Comparison of ENCODE assay signal across 9 mouse cellular contexts in genomic region chr4:95277989-95278713, GRCm38 (mm10).
DNase-seq lines count a peak whose midpoint lies in the region; ATAC-seq lines count a peak whose summit lies in the region.
"Had no signal": no experiment of that assay in that cellular context is flagged by ENCODE, and none has a peak within 500 bp of the region (broad histone marks: within the 10 kb centered on the region; RNA-seq: fewer than 3 reads in every experiment).

No protein-coding gene starts in this region.

- ATAC-seq in hindbrain, embryonic 13.5 days (ENCODE audit: low FRiP score) = no peak
- ATAC-seq in hindbrain, embryonic 11.5 days (ENCODE audit: low FRiP score) = no peak
- ATAC-seq in intestine, embryonic 14.5 days (replicated peaks; ENCODE audit: low FRiP score, low TSS enrichment, low read depth) = no peak; the same call in 1 of the 2 replicates
- ATAC-seq in neural tube, embryonic 12.5 days (ENCODE audit: low FRiP score, low read depth) = peak; percentile 75; the same call in 1 of the 2 replicates
- ATAC-seq: Patski had no signal

- H3K4me3 ChIP-seq in hindbrain, embryonic 13.5 days = no peak overlapping the region
- H3K4me3 ChIP-seq in hindbrain, embryonic 11.5 days (ENCODE audit: low read depth, low read length) = no peak overlapping the region
- no peak overlapping the region for H3K4me3 ChIP-seq in intestine, embryonic 14.5 days (ENCODE audit: low read depth, low read length)
- no peak overlapping the region for H3K4me3 ChIP-seq in neural tube, embryonic 12.5 days

- H3K27me3 ChIP-seq in hindbrain, embryonic 13.5 days = no peaks in the 10 kb centered on the region
- no peaks in the 10 kb centered on the region for H3K27me3 ChIP-seq in hindbrain, embryonic 11.5 days (ENCODE audit: control insufficient read depth, insufficient read depth, low read length)
- no peaks in the 10 kb centered on the region for H3K27me3 ChIP-seq in intestine, embryonic 14.5 days (replicated peaks; ENCODE audit: control insufficient read depth, insufficient read depth, low read length)
- H3K27me3 ChIP-seq in neural tube, embryonic 12.5 days (replicated peaks) = no peaks in the 10 kb centered on the region
- H3K27me3 ChIP-seq: Patski had no signal

- H3K4me1 ChIP-seq in hindbrain, embryonic 13.5 days (replicated peaks) = peaks cover 9% of the 10 kb centered on the region
- H3K4me1 ChIP-seq in hindbrain, embryonic 11.5 days (replicated peaks; ENCODE audit: control insufficient read depth, insufficient read depth, low read length) = peaks cover 2% of the 10 kb centered on the region; the same call in 1 of the 2 replicates
- H3K4me1 ChIP-seq in intestine, embryonic 14.5 days (replicated peaks; ENCODE audit: control insufficient read depth, insufficient read depth, low read length) = peaks cover 20% of the 10 kb centered on the region
- H3K4me1 ChIP-seq in neural tube, embryonic 12.5 days = peaks cover 18% of the 10 kb centered on the region

- H3K4me2 ChIP-seq in hindbrain, embryonic 13.5 days = no peak overlapping the region
- no peak overlapping the region for H3K4me2 ChIP-seq in hindbrain, embryonic 11.5 days (replicated peaks; ENCODE audit: low read depth, low read length)
- peak overlapping the region; percentile 41 for H3K4me2 ChIP-seq in intestine, embryonic 14.5 days (ENCODE audit: low read length)
- H3K4me2 ChIP-seq in neural tube, embryonic 12.5 days (replicated peaks) = peak overlapping the region; percentile 41

- DNase-seq in hindbrain, embryonic 11.5 days (ENCODE audit: low spot score) = no peak
- DNase-seq in R1 (ENCODE audit: low read depth, low spot score) = peak; percentile 13
- DNase-seq in intestine, embryonic 14.5 days (ENCODE audit: low spot score) = no peak
- DNase-seq in gastrocnemius, adult 18-20 months (ENCODE audit: low spot score) = no peak
- DNase-seq in liver = no peak
- no peak for DNase-seq in right cerebral cortex, postnatal 25 days

- H3K36me3 ChIP-seq in hindbrain, embryonic 13.5 days = no peaks in the 10 kb centered on the region
- H3K36me3 ChIP-seq in hindbrain, embryonic 11.5 days (ENCODE audit: control insufficient read depth, insufficient read depth, low read length) = no peaks in the 10 kb centered on the region
- no peaks in the 10 kb centered on the region for H3K36me3 ChIP-seq in intestine, embryonic 14.5 days (ENCODE audit: control insufficient read depth, insufficient read depth, low read length)
- no peaks in the 10 kb centered on the region for H3K36me3 ChIP-seq in neural tube, embryonic 12.5 days

- H3K9me3 ChIP-seq in hindbrain, embryonic 13.5 days = no peaks in the 10 kb centered on the region
- H3K9me3 ChIP-seq in hindbrain, embryonic 11.5 days (ENCODE audit: control insufficient read depth, low read length) = no peaks in the 10 kb centered on the region
- H3K9me3 ChIP-seq in intestine, embryonic 14.5 days (ENCODE audit: control insufficient read depth, low read length) = no peaks in the 10 kb centered on the region
- H3K9me3 ChIP-seq in neural tube, embryonic 12.5 days = no peaks in the 10 kb centered on the region

- H3K27ac ChIP-seq in hindbrain, embryonic 13.5 days = 0 out of 2 replicates have a peak overlapping the region, but pooled peaks have one; percentile 30
- H3K27ac ChIP-seq in hindbrain, embryonic 11.5 days (ENCODE audit: low read depth, low read length) = no peak overlapping the region
- H3K27ac ChIP-seq in intestine, embryonic 14.5 days (ENCODE audit: low read depth) = peak overlapping the region; percentile 94
- H3K27ac ChIP-seq in neural tube, embryonic 12.5 days = peak overlapping the region; percentile 42; the same call in 1 of the 2 replicates

- WGBS in hindbrain, embryonic 13.5 days = 43% methylated on average over 11 of the region's 11 CpGs
- WGBS in hindbrain, embryonic 11.5 days = 51% methylated on average over 11 of the region's 11 CpGs
- 23% methylated on average over 11 of the region's 11 CpGs for WGBS in intestine, embryonic 14.5 days
- 27% methylated on average over 11 of the region's 11 CpGs for WGBS in neural tube, embryonic 12.5 days

- H3K9ac ChIP-seq in hindbrain, embryonic 13.5 days = no peak overlapping the region
- no peak overlapping the region for H3K9ac ChIP-seq in hindbrain, embryonic 11.5 days (ENCODE audit: low read depth, low read length)
- H3K9ac ChIP-seq in intestine, embryonic 14.5 days (ENCODE audit: low read length) = peak overlapping the region; percentile 25; the same call in 1 of the 2 replicates
- H3K9ac ChIP-seq in neural tube, embryonic 12.5 days = 0 out of 2 replicates have a peak overlapping the region, but pooled peaks have one; percentile 17

Comparison
In these comparisons a context has a peak if more than half of its experiments do, and no peak if none do; other contexts are left out.
1. H3K4me2 ChIP-seq: peak in intestine, embryonic 14.5 days (single experiment) and neural tube, embryonic 12.5 days (single experiment); none in hindbrain, embryonic 13.5 days (single experiment) and hindbrain, embryonic 11.5 days (single experiment).
2. H3K9ac ChIP-seq: peak in intestine, embryonic 14.5 days (single experiment) and neural tube, embryonic 12.5 days (single experiment); none in hindbrain, embryonic 13.5 days (single experiment) and hindbrain, embryonic 11.5 days (single experiment).